Mouse (Mus musculus) liver, postnatal 0 days (tissue): ENCODE results near the gene Pappa2.

Source experiments
- CTCF ChIP-seq: sonication (generic); IDR thresholded peaks from 2 replicates; pipeline ENCODE4 v1.5.1; 2016; ENCODE audit warnings: antibody characterized with exemption, low read depth
- EP300 ChIP-seq: IDR thresholded peaks from 2 replicates; pipeline ENCODE4 v1.6.1; 2016; ENCODE audit warnings: antibody characterized with exemption, low read depth, mild to moderate bottlenecking

- TF ChIP-seq CTCF = no peak
- no peak for TF ChIP-seq EP300
Observed at GRCm38 (mm10) chr1:158915592-158915991, 64.7 kb downstream of the Pappa2 start.
